Mouse (Mus musculus) neural tube, embryonic 11.5 days (tissue): ENCODE results near the gene Olfr1186. TPM values are rescaled to one million over a fixed set of nuclear protein-coding genes. Genes with fewer than 3 reads are reported as not detected.
"Not testable (repeated sequence)": the region's sequence is repeated elsewhere in the genome, so short reads cannot be mapped to it uniquely, and the experiment has no call there.

Source experiments
- ATAC-seq: fragments of 200-750 bp; cut with Nextera tagmentation; 2 replicates; pipeline ENCODE4 v1.8.0; 2017; ENCODE audit warnings: moderate number of reproducible peaks, mild to moderate bottlenecking, moderate TSS enrichment, moderate library complexity; ENCODE audit not compliant: insufficient read depth, low FRiP score, low TSS enrichment
- DNase-seq: peaks from one replicate; pipeline ENCODE4 v3.0.0-alpha.2; 2015; ENCODE audit warnings: low spot score
- H3K27ac ChIP-seq: fragments of 300-500 bp; sonication (generic); 2 replicates; pipeline ENCODE4 v1.5.1; 2014; ENCODE audit warnings: low read depth, mild to moderate bottlenecking, low read length
- H3K27me3 ChIP-seq: fragments of 300-500 bp; sonication (generic); 2 replicates; pipeline ENCODE4 v1.6.1; 2014; ENCODE audit warnings: mild to moderate bottlenecking, low read length, mixed read lengths; ENCODE audit not compliant: control insufficient read depth, insufficient read depth
- H3K36me3 ChIP-seq: fragments of 300-500 bp; sonication (generic); 2 replicates; pipeline ENCODE4 v1.6.1; 2014; ENCODE audit warnings: mild to moderate bottlenecking, low read length, moderate library complexity, mixed read lengths; ENCODE audit not compliant: control insufficient read depth, insufficient read depth
- H3K4me1 ChIP-seq: fragments of 300-500 bp; sonication (generic); 2 replicates; pipeline ENCODE4 v1.6.1; 2014; ENCODE audit warnings: low read length, mixed read lengths; ENCODE audit not compliant: control insufficient read depth, insufficient read depth
- H3K4me2 ChIP-seq: fragments of 300-500 bp; sonication (generic); 2 replicates; pipeline ENCODE4 v1.6.1; 2014; ENCODE audit warnings: low read depth, mild to moderate bottlenecking, moderate library complexity
- H3K4me3 ChIP-seq: fragments of 300-500 bp; sonication (generic); 2 replicates; pipeline ENCODE4 v1.5.1; 2014; ENCODE audit warnings: low read depth, low read length
- H3K9ac ChIP-seq: fragments of 300-500 bp; sonication (generic); 2 replicates; pipeline ENCODE4 v1.6.1; 2014; ENCODE audit warnings: mild to moderate bottlenecking, low read length
- H3K9me3 ChIP-seq: fragments of 300-500 bp; sonication (generic); 2 replicates; pipeline ENCODE4 v1.6.1; 2016; ENCODE audit warnings: low read length; ENCODE audit not compliant: control insufficient read depth
- WGBS: fragments of 180-500 bp; shearing (Covaris S2); extraction: QIAGEN DNeasy Blood & Tissue Kit; methylation state at CpG from one replicate; pipeline ENCODE4 v1.1.7; 2014; 5-methylcytosine and 5-hydroxymethylcytosine counted together
- polyA plus RNA-seq: library from polyadenylated mRNA; unstranded; fragments of >200 nt; fragmentation: Nextera tagmentation; extraction: Ambion mirVana; gene quantifications from 2 replicates; pipeline ENCODE4 v1.2.1, GENCODE M21; 2014

Gene Olfr1186
- polyA plus RNA-seq: not detected in 2 replicates

DNA sequence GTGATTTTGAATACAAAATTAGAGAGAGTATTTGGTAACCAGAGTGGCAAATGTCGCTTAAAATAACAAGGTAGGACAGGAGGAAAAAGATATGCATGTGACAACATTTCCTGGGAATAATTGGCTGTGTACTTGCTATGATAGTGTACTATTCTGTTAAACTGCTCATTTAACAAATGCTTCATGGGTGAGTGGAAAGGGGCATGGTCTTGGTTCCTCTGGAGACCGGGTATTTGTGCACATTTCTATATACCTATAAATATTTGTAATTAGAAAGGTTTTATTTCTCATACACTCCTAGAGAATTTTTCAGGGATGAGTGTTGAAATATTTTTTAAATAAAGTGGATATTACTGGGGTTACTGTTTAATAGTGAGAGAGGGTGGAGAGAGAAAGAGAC, at the start of gene Olfr1186:
Gene Olfr1186 (plus strand): TSS at position 301 of the 400 bp plus-strand sequence.
- no peak for ATAC-seq
- no peak within 1 kb of the TSS for H3K4me2 ChIP-seq
- H3K36me3 ChIP-seq: no peaks in the 10 kb centered on the region
- no peaks in the 10 kb centered on the region for H3K9me3 ChIP-seq
- H3K4me3 ChIP-seq: no peak within 1 kb of the TSS
- no peaks in the 10 kb centered on the region for H3K27me3 ChIP-seq
- no peaks in the 10 kb centered on the region for H3K4me1 ChIP-seq
- H3K27ac ChIP-seq: no peak within 1 kb of the TSS
- no peak for DNase-seq
- no peak within 1 kb of the TSS for H3K9ac ChIP-seq
- WGBS: 87% methylated on average over 2 of the region's 2 CpGs

- Histone ChIP-seq H3K4me1 (no peaks in the 10 kb centered on the region), H3K4me3 (no peak within 1 kb of the TSS), H3K4me2 (no peak within 1 kb of the TSS), H3K27ac (no peak within 1 kb of the TSS), H3K9ac (no peak within 1 kb of the TSS), H3K9me3 (no peaks in the 10 kb centered on the region), H3K36me3 (no peaks in the 10 kb centered on the region), H3K27me3 (no peaks in the 10 kb centered on the region)
- 87% methylated on average over 2 of the region's 2 CpGs for WGBS
- DNase-seq (no peak), ATAC-seq (no peak)
These were observed 35.1 kb upstream of the Olfr1186 start, which contains the start of gene Olfr1184 for GRCm38 (mm10) chr2:88483298-88483697. Gene Olfr1184, plus strand, starts transcription at chr2:88483598.

DNA sequence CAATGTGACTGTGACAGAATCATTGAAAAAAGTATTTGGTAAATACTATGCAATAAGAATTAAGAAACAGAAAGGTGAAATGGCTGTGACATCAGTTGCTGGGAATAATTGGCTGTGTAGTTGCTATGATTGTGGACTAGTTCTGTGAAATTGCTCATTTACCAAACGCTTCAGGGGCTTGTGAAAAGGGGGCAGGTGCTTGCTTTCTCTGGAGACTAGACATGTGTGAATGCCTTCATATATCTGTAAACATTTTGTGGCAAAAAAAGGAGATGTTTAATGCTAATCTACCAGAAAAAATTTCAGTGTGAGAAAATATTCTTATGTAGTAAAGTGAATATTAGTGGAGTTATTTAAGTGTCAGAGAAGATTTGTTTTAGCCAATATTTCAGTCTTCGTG, 25.3 kb upstream of the Olfr1186 start, which contains the start of gene Olfr1185-ps1:
Gene Olfr1185-ps1 (plus strand): TSS at position 301 of the 400 bp plus-strand sequence.
- no peak within 1 kb of the TSS for H3K27ac ChIP-seq
- no peak for ATAC-seq
- no peak within 1 kb of the TSS for H3K4me3 ChIP-seq
- no peaks in the 10 kb centered on the region for H3K9me3 ChIP-seq
- no peaks in the 10 kb centered on the region for H3K4me1 ChIP-seq
- no peaks in the 10 kb centered on the region for H3K27me3 ChIP-seq
- no peak within 1 kb of the TSS for H3K9ac ChIP-seq
- DNase-seq: no peak
- H3K36me3 ChIP-seq: no peaks in the 10 kb centered on the region
- WGBS: 75% methylated on average over 2 of the region's 2 CpGs
- no peak within 1 kb of the TSS for H3K4me2 ChIP-seq

DNA sequence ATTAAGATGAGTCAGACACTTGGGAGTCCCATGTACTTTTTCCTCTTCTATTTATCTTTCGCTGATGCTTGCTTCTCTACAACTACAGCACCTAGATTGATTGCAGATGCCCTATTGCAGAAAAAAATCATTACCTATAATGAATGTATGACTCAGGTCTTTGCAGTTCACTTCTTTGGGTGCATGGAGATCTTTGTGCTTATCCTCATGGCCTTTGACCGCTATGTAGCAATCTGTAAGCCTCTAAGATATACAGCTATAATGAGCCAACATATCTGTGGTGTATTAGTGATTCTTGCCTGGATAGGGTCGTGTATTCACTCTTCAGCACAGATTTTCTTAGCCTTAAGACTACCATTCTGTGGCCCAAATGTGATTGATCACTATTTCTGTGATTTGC, 7.4 kb downstream of the Olfr1186 start:
- H3K4me1 ChIP-seq: no peaks in the 10 kb centered on the region
- no peaks in the 10 kb centered on the region for H3K27me3 ChIP-seq
- no peak overlapping the region for H3K9ac ChIP-seq
- DNase-seq (no peak), ATAC-seq (no peak)
- no peaks in the 10 kb centered on the region for H3K36me3 ChIP-seq
- no peak overlapping the region for H3K4me2 ChIP-seq
- no peaks in the 10 kb centered on the region for H3K9me3 ChIP-seq
- no peak overlapping the region for H3K4me3 ChIP-seq
- 76% methylated on average over 3 of the region's 3 CpGs for WGBS
- no peak overlapping the region for H3K27ac ChIP-seq

- Histone ChIP-seq H3K4me1 (no peaks in the 10 kb centered on the region), H3K27me3 (no peaks in the 10 kb centered on the region), H3K36me3 (no peaks in the 10 kb centered on the region), H3K9me3 (no peaks in the 10 kb centered on the region), H3K4me2 (no peak within 1 kb of the TSS), H3K27ac (no peak within 1 kb of the TSS), H3K4me3 (no peak within 1 kb of the TSS), H3K9ac (no peak within 1 kb of the TSS)
- DNase-seq: no peak
- WGBS: 93% methylated on average over 2 of the region's 2 CpGs
- ATAC-seq: no peak
These were observed 38.3 kb downstream of the Olfr1186 start, which contains the start of gene Olfr1188 for GRCm38 (mm10) chr2:88556635-88557034. Gene Olfr1188, plus strand, starts transcription at chr2:88556935.

DNA sequence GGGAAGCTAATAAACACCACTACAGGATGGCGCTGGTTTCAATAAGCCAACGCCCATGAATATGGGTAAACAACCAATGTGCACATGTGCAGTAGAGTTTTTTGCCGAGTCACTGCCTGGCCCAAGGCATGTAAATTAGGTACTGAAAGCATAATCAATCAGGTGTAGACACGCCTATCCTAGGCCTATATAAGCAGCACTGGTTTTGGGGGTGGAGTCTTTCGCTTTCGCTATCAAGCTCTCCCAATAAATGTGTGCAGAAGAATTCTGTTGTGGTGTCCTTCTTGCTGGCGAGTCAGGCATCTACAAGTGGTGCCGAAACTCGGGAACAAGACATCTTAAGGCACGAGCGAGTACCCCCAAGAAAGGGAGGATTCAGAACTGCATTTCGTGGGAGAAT, 54.3 kb downstream of the Olfr1186 start:
- not testable (repeated sequence) for H3K9me3 ChIP-seq, H3K4me3 ChIP-seq, H3K27ac ChIP-seq, H3K9ac ChIP-seq, H3K4me2 ChIP-seq, H3K27me3 ChIP-seq, DNase-seq, ATAC-seq, H3K4me1 ChIP-seq, H3K36me3 ChIP-seq
- WGBS: 95% methylated on average over 12 of the region's 12 CpGs

Other genes starting within 250 kb of the Olfr1186 start
- not detected in 2 replicates for gene Olfr1173, start 238.7 kb upstream of the Olfr1186 start, polyA plus RNA-seq
- not detected in 2 replicates for gene Olfr1174-ps, start 203.4 kb upstream of the Olfr1186 start, polyA plus RNA-seq
- gene Olfr1175-ps, start 191.3 kb upstream of the Olfr1186 start, polyA plus RNA-seq: not detected in 2 replicates
- not detected in 2 replicates for gene Olfr1176, start 181.8 kb upstream of the Olfr1186 start, polyA plus RNA-seq
- not detected in 2 replicates for gene Olfr1177-ps, start 172.1 kb upstream of the Olfr1186 start, polyA plus RNA-seq
- not detected in 2 replicates for gene Olfr1178, start 131.5 kb upstream of the Olfr1186 start, polyA plus RNA-seq
- gene Olfr1179, start 112.1 kb upstream of the Olfr1186 start, polyA plus RNA-seq: not detected in 2 replicates
- gene Olfr1180, start 99.4 kb upstream of the Olfr1186 start, polyA plus RNA-seq: not detected in 2 replicates
- not detected in 2 replicates for gene Olfr1181, start 92.4 kb upstream of the Olfr1186 start, polyA plus RNA-seq
- gene Gm13757, start 69.4 kb upstream of the Olfr1186 start, polyA plus RNA-seq: not detected in 2 replicates
- not detected in 2 replicates for gene Olfr1183, start 63.7 kb upstream of the Olfr1186 start, polyA plus RNA-seq
- not detected in 2 replicates for gene Olfr1184, start 35.0 kb upstream of the Olfr1186 start, polyA plus RNA-seq
- not detected in 2 replicates for gene Olfr1185-ps1, start 25.2 kb upstream of the Olfr1186 start, polyA plus RNA-seq
- gene Olfr1188, start 38.4 kb downstream of the Olfr1186 start, polyA plus RNA-seq: not detected in 2 replicates
- not detected in 2 replicates for gene Olfr1189, start 67.9 kb downstream of the Olfr1186 start, polyA plus RNA-seq
- gene Olfr1191-ps1, start 122.0 kb downstream of the Olfr1186 start, polyA plus RNA-seq: not detected in 2 replicates
- gene Olfr1192-ps1, start 130.0 kb downstream of the Olfr1186 start, polyA plus RNA-seq: not detected in 2 replicates
- gene Olfr1193, start 157.1 kb downstream of the Olfr1186 start, polyA plus RNA-seq: not detected in 2 replicates
- not detected in 2 replicates for gene Olfr1195, start 170.6 kb downstream of the Olfr1186 start, polyA plus RNA-seq
- gene Olfr1196, start 186.0 kb downstream of the Olfr1186 start, polyA plus RNA-seq: not detected in 2 replicates
- not detected in 2 replicates for gene Olfr1197, start 213.8 kb downstream of the Olfr1186 start, polyA plus RNA-seq
- not detected in 2 replicates for gene Olfr1198, start 232.8 kb downstream of the Olfr1186 start, polyA plus RNA-seq
- not detected in 2 replicates for gene Olfr1199, start 241.9 kb downstream of the Olfr1186 start, polyA plus RNA-seq